Mouse (Mus musculus) liver, adult 2 months (tissue): Measurements from ENCODE around the gene Cyth1. TPM values are rescaled to one million over a fixed set of nuclear protein-coding genes. Genes with fewer than 3 reads are reported as not detected.

ENCODE experiments used
- DNase-seq: peaks from one replicate; pipeline ENCODE4 v3.0.0-alpha.2; 2011; ENCODE audit warnings: low read depth, low spot score; ENCODE audit errors: extremely low read depth
- H3K27ac ChIP-seq: fragments of 200-500 bp; replicated peaks from 2 replicates; pipeline ENCODE4 v1.5.1; 2012; ENCODE audit warnings: low read depth, mild to moderate bottlenecking, control low read depth, inconsistent platforms, low read length; ENCODE audit not compliant: insufficient read depth
- H3K27me3 ChIP-seq: fragments of 200-500 bp; 2 replicates; pipeline ENCODE4 v1.6.1; 2012; ENCODE audit warnings: mild to moderate bottlenecking, moderate library complexity, low read length, inconsistent platforms; ENCODE audit not compliant: control insufficient read depth, insufficient read depth
- H3K36me3 ChIP-seq: fragments of 200-500 bp; 2 replicates; pipeline ENCODE4 v1.6.1; 2012; ENCODE audit warnings: low read length, inconsistent platforms; ENCODE audit not compliant: control insufficient read depth, insufficient read depth
- H3K4me1 ChIP-seq: fragments of 200-500 bp; 2 replicates; pipeline ENCODE4 v1.6.1; 2011; ENCODE audit warnings: low read length; ENCODE audit not compliant: control insufficient read depth, insufficient read depth
- H3K4me3 ChIP-seq: fragments of 200-500 bp; 2 replicates; pipeline ENCODE4 v1.5.1; 2011; ENCODE audit warnings: low read depth, mild to moderate bottlenecking, control low read depth, low read length, moderate library complexity; ENCODE audit not compliant: insufficient read depth
- H3K79me2 ChIP-seq: fragments of 200-500 bp; 2 replicates; pipeline ENCODE4 v1.6.1; 2012; ENCODE audit warnings: inconsistent platforms, mild to moderate bottlenecking, low read length, moderate library complexity; ENCODE audit not compliant: control insufficient read depth, insufficient read depth
- H3K9ac ChIP-seq: fragments of 200-500 bp; 2 replicates; pipeline ENCODE4 v1.6.1; 2012; ENCODE audit warnings: low read depth, mild to moderate bottlenecking, control low read depth, inconsistent platforms, low read length
- CTCF ChIP-seq: fragments of 200-500 bp; IDR thresholded peaks from 2 replicates; pipeline ENCODE4 v1.5.1; 2011; ENCODE audit warnings: low read depth, low read length, control low read depth
- POLR2A ChIP-seq: fragments of 200-500 bp; IDR thresholded peaks from 2 replicates; pipeline ENCODE4 v1.6.1; 2011; ENCODE audit warnings: low read length, control low read depth; ENCODE audit not compliant: insufficient read depth; ENCODE audit errors: extremely low read depth
- WGBS: fragments of 180-500 bp; shearing (Covaris S2); methylation state at CpG from one replicate; pipeline ENCODE4 v1.1.7; 2018; 5-methylcytosine and 5-hydroxymethylcytosine counted together
- polyA plus RNA-seq: library from polyadenylated mRNA; depleted of rRNA; stranded (reverse); fragments of >200 nt; gene quantifications from 2 replicates; pipeline ENCODE4 v1.2.3, GENCODE M21; 2012
- total RNA-seq: library from RNA; depleted of rRNA; stranded (reverse); fragments of >200 nt; gene quantifications from 2 replicates; pipeline ENCODE4 v1.2.3, GENCODE M21; 2014

Cyth1 gene
- total and polyA plus RNA-seq, 2 experiments: 14.7 to 32.4 TPM

GRCm38 (mm10) chr11:118289562-118289961 is 41.2 kb upstream of the Cyth1 start:
- DNase-seq: peak; percentile 45
- WGBS: under 1% methylated on average over 22 of the region's 22 CpGs
- peaks cover 12% of the 10 kb centered on the region; the same call in 1 of the 2 replicates for H3K79me2 ChIP-seq
- H3K27me3 ChIP-seq: no peaks in the 10 kb centered on the region
- TF ChIP-seq POLR2A: no peak
- no peak for TF ChIP-seq CTCF
- H3K4me1 ChIP-seq: peaks cover 9% of the 10 kb centered on the region
- H3K4me3 ChIP-seq: peak overlapping the region; percentile 79
- peak overlapping the region; percentile 69 for H3K27ac ChIP-seq
- peak overlapping the region; percentile 81 for H3K9ac ChIP-seq
- H3K36me3 ChIP-seq: peaks cover 9% of the 10 kb centered on the region; the same call in 1 of the 2 replicates

GRCm38 (mm10) chr11:118289037-118289511 is 40.7 kb upstream of the Cyth1 start:
- peaks cover 9% of the 10 kb centered on the region for H3K4me1 ChIP-seq
- peak; percentile 10 for DNase-seq
- H3K4me3 ChIP-seq: peak overlapping the region; percentile 79
- no peaks in the 10 kb centered on the region for H3K27me3 ChIP-seq
- peaks cover 12% of the 10 kb centered on the region; the same call in 1 of the 2 replicates for H3K79me2 ChIP-seq
- peak overlapping the region; percentile 81 for H3K9ac ChIP-seq
- H3K36me3 ChIP-seq: peaks cover 13% of the 10 kb centered on the region; the same call in 1 of the 2 replicates
- TF ChIP-seq POLR2A: no peak
- TF ChIP-seq CTCF: no peak
- WGBS: 4% methylated on average over 16 of the region's 16 CpGs
- no peak overlapping the region for H3K27ac ChIP-seq

GRCm38 (mm10) chr11:118287573-118287972 is 39.2 kb upstream of the Cyth1 start:
- no peaks in the 10 kb centered on the region for H3K27me3 ChIP-seq
- H3K4me1 ChIP-seq: peaks cover 9% of the 10 kb centered on the region
- H3K9ac ChIP-seq: no peak overlapping the region
- WGBS: 88% methylated on average over 9 of the region's 9 CpGs
- DNase-seq: no peak
- peaks cover 21% of the 10 kb centered on the region; the same call in 1 of the 2 replicates for H3K36me3 ChIP-seq
- peaks cover 12% of the 10 kb centered on the region; the same call in 1 of the 2 replicates for H3K79me2 ChIP-seq
- no peak overlapping the region for H3K27ac ChIP-seq
- H3K4me3 ChIP-seq: no peak overlapping the region
- TF ChIP-seq POLR2A (no peak), CTCF (no peak)

GRCm38 (mm10) chr11:118286434-118286833 is 38.0 kb upstream of the Cyth1 start:
- WGBS: 91% methylated on average over 9 of the region's 9 CpGs
- peaks cover 12% of the 10 kb centered on the region; the same call in 1 of the 2 replicates for H3K79me2 ChIP-seq
- peaks cover 9% of the 10 kb centered on the region for H3K4me1 ChIP-seq
- H3K9ac ChIP-seq: no peak overlapping the region
- no peak for DNase-seq
- peaks cover 21% of the 10 kb centered on the region; the same call in 1 of the 2 replicates for H3K36me3 ChIP-seq
- no peaks in the 10 kb centered on the region for H3K27me3 ChIP-seq
- H3K27ac ChIP-seq: no peak overlapping the region
- H3K4me3 ChIP-seq: no peak overlapping the region
- TF ChIP-seq POLR2A: no peak
- no peak for TF ChIP-seq CTCF

GRCm38 (mm10) chr11:118285791-118286190 is 37.4 kb upstream of the Cyth1 start:
- TF ChIP-seq CTCF: no peak
- no peak for TF ChIP-seq POLR2A
- DNase-seq: no peak
- no peak overlapping the region for H3K27ac ChIP-seq
- WGBS: 93% methylated on average over 13 of the region's 13 CpGs
- peaks cover 12% of the 10 kb centered on the region; the same call in 1 of the 2 replicates for H3K79me2 ChIP-seq
- no peak overlapping the region for H3K4me3 ChIP-seq
- no peak overlapping the region for H3K9ac ChIP-seq
- H3K36me3 ChIP-seq: peaks cover 21% of the 10 kb centered on the region; the same call in 1 of the 2 replicates
- peaks cover 9% of the 10 kb centered on the region for H3K4me1 ChIP-seq
- H3K27me3 ChIP-seq: no peaks in the 10 kb centered on the region

- Histone ChIP-seq H3K4me3 (no peak overlapping the region), H3K4me1 (no peaks in the 10 kb centered on the region), H3K36me3 (peaks cover 15% of the 10 kb centered on the region; the same call in 1 of the 2 replicates), H3K27me3 (no peaks in the 10 kb centered on the region), H3K27ac (no peak overlapping the region), H3K79me2 (0 out of 2 replicates have a peak, but pooled peaks cover 2% of the 10 kb centered on the region), H3K9ac (no peak overlapping the region)
- no peak for DNase-seq
- TF ChIP-seq POLR2A (no peak), CTCF (no peak)
- 92% methylated on average over 3 of the region's 3 CpGs for WGBS
Measured at GRCm38 (mm10) chr11:118280218-118280617, 31.8 kb upstream of the Cyth1 start.
